Mouse (Mus musculus) heart, postnatal 0 days (tissue): ENCODE measurements at regions not wholly inside any gene's neighbourhood (a gene's known extent, or its start where the extent isn't known, plus 50 kb on each side); places are given as distances from the start of the nearest gene placed in this dataset.

Experiments
- CTCF ChIP-seq: IDR thresholded peaks from 2 replicates; pipeline ENCODE4 v1.5.1; 2016; ENCODE audit warnings: antibody characterized with exemption, control low read depth, low read depth
- EP300 ChIP-seq: IDR thresholded peaks from 2 replicates; pipeline ENCODE4 v1.6.1; 2016; ENCODE audit warnings: antibody characterized with exemption, low read depth

GRCm38 (mm10) chr4:21207617-21208016 lies 478.1 kb downstream of the Prdm13 start:
- TF ChIP-seq CTCF (no peak), EP300 (no peak)
